8 mouse cellular contexts compared by ENCODE assay signal in the genomic region with DNA sequence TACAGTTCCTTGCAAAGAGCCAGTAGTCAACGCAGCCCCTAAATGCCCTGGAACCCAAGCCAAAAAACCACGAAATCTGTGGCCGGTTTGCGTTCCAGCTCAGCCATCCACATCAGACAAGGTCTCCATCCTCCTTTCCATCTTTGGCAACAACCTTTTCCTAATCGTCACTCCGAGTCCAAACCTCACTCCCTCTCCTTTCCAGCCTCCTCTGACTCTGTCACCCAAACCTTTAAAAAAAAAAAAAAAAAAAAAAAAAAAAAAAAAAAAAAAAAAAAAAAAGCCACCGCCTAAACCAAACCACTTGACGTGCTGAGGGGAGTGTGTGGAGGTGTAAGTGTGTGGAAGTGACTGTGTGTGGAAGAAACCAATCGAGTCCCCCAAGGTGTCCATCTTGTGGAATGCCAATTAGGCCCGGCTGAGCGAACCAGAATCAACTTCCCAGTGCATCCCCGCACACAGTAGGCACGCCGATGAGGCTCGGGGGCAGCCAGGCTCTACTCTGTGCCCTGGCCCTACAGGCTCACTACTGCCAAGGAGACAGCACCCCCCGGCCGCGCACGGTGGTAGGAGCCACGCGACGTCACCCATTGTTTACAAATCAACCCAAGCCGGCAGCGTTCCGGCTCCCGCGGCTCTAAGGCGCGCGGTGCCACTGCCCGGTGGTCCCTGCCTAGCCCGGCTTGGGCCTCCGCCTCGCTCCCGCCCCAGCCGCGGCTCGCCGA. TPM values are rescaled to one million over a fixed set of nuclear protein-coding genes. Genes with fewer than 3 reads are reported as not detected.
DNase-seq lines count a peak whose midpoint lies in the region; ATAC-seq lines count a peak whose summit lies in the region.

A gene (plus strand): TSS at position 590 of the 725 bp plus-strand sequence.

- H3K27ac ChIP-seq in embryonic facial prominence, embryonic 14.5 days (replicated peaks; ENCODE audit: low read depth, low read length), result peak within 1 kb of the TSS; percentile 77
- peak within 1 kb of the TSS; percentile 84 for H3K27ac ChIP-seq in limb, embryonic 15.5 days

- H3K9me3 ChIP-seq in embryonic facial prominence, embryonic 14.5 days (ENCODE audit: control insufficient read depth, low read length), result no peaks in the 10 kb centered on the region
- H3K9me3 ChIP-seq in limb, embryonic 15.5 days, result no peaks in the 10 kb centered on the region

- H3K4me2 ChIP-seq in embryonic facial prominence, embryonic 14.5 days (ENCODE audit: low read depth, low read length), result peak within 1 kb of the TSS; percentile 99
- H3K4me2 ChIP-seq in limb, embryonic 15.5 days, result peak within 1 kb of the TSS; percentile 99

- peaks cover 9% of the 10 kb centered on the region; the same call in 1 of the 2 replicates for H3K4me1 ChIP-seq in embryonic facial prominence, embryonic 14.5 days (ENCODE audit: control insufficient read depth, insufficient read depth, low read length)
- H3K4me1 ChIP-seq in limb, embryonic 15.5 days, result peaks cover 22% of the 10 kb centered on the region

- no peaks in the 10 kb centered on the region for H3K36me3 ChIP-seq in embryonic facial prominence, embryonic 14.5 days (ENCODE audit: control insufficient read depth, insufficient read depth, low read length)
- H3K36me3 ChIP-seq in limb, embryonic 15.5 days, result no peaks in the 10 kb centered on the region

- peak within 1 kb of the TSS; percentile 68 for H3K4me3 ChIP-seq in embryonic facial prominence, embryonic 14.5 days (ENCODE audit: low read depth, low read length)
- H3K4me3 ChIP-seq in limb, embryonic 15.5 days, result peak within 1 kb of the TSS; percentile 65

- peak within 1 kb of the TSS; percentile 74 for H3K9ac ChIP-seq in embryonic facial prominence, embryonic 14.5 days (ENCODE audit: low read depth, low read length)
- peak within 1 kb of the TSS; percentile 53 for H3K9ac ChIP-seq in limb, embryonic 15.5 days

- ATAC-seq in embryonic facial prominence, embryonic 14.5 days (ENCODE audit: low read depth), result peak; percentile 95
- ATAC-seq in limb, embryonic 15.5 days (ENCODE audit: insufficient number of reproducible peaks, low FRiP score, low TSS enrichment, low read depth), result peak; percentile 89

- DNase-seq in 3T3-L1 (ENCODE audit: low read depth, low spot score), result peak; percentile 70
- DNase-seq in adrenal gland, postnatal 4 days (ENCODE audit: low spot score in 2 of 2), result peak; percentile 64 to 76
- DNase-seq in embryonic facial prominence, embryonic 14.5 days (ENCODE audit: low spot score), result peak; percentile 94
- DNase-seq in heart, adult 8-10 months (ENCODE audit: low spot score), result peak; percentile 87
- peak; percentile 85 for DNase-seq in kidney, adult 9 months
- DNase-seq in monocyte, adult 2 months (ENCODE audit: low read depth in 1 of 2, low spot score in 2 of 2), result peak; percentile 79 to 93
- peak; percentile 85 to 87 for DNase-seq in spleen, postnatal 36 days (ENCODE audit: low spot score in 2 of 2)

- WGBS in embryonic facial prominence, embryonic 14.5 days, result 1% methylated on average over 30 of the region's 39 CpGs
- under 1% methylated on average over 37 of the region's 39 CpGs for WGBS in limb, embryonic 15.5 days

- H3K27me3 ChIP-seq in embryonic facial prominence, embryonic 14.5 days (replicated peaks; ENCODE audit: control insufficient read depth, insufficient read depth, low read length), result peaks cover 24% of the 10 kb centered on the region
- peaks cover 35% of the 10 kb centered on the region for H3K27me3 ChIP-seq in limb, embryonic 15.5 days

RNA-seq across cellular contexts. Expression of the gene that starts here (rescaled TPM):
- 10 to 100 TPM; 11.9 to 12.2 TPM for total RNA-seq in adrenal gland, postnatal 4 days (2021)
- 4.5 and 6.4 TPM in 2 replicates for polyA plus RNA-seq in embryonic facial prominence, embryonic 14.5 days (2014; fragmentation: Nextera tagmentation; extraction: Ambion mirVana)
- 1 to 10 TPM; 1.9 to 4.5 (median 3.4) TPM for total RNA-seq in heart, adult 8-10 months (2022)
- polyA plus RNA-seq in limb, embryonic 15.5 days (2015; fragmentation: Nextera tagmentation; extraction: Ambion mirVana), result 3.8 and 4.0 TPM in 2 replicates

Comparison
In these comparisons a context has a peak if more than half of its experiments do, and no peak if none do; other contexts are left out.
1. Peak in every context shown above with its lines: DNase-seq, ATAC-seq, H3K4me3 ChIP-seq and H3K27ac ChIP-seq.